Mouse (Mus musculus) brain, embryonic 14.5 days (tissue): ENCODE results near the gene Krtap24-1.

Experiments used
- CTCF ChIP-seq: fragments of 200-500 bp; IDR thresholded peaks from 2 replicates; pipeline ENCODE4 v1.5.1; 2012; ENCODE audit warnings: inconsistent platforms, mild to moderate bottlenecking, moderate library complexity, borderline replicate concordance; ENCODE audit not compliant: insufficient read depth, insufficient read length; ENCODE audit errors: extremely low read depth
- POLR2A ChIP-seq: fragments of 200-500 bp; IDR thresholded peaks from 2 replicates; pipeline ENCODE4 v1.6.1; 2012; ENCODE audit warnings: mild to moderate bottlenecking, inconsistent platforms, borderline replicate concordance; ENCODE audit not compliant: poor library complexity, insufficient read depth, insufficient read length, severe bottlenecking; ENCODE audit errors: extremely low read depth

- TF ChIP-seq CTCF (no peak), POLR2A (no peak)
These were observed 12.4 kb downstream of the Krtap24-1 start for GRCm38 (mm10) chr16:88599504-88600237.
